Mouse (Mus musculus) erythroid progenitor cell, adult 5-6 weeks (primary cell): ENCODE measurements around the gene Cep290. TPM values are rescaled to one million over a fixed set of nuclear protein-coding genes. Genes with fewer than 3 reads are reported as not detected.

ENCODE experiments used
- ATAC-seq: replicated peaks from 2 replicates; pipeline ENCODE4 v1.8.0; 2016; ENCODE audit warnings: moderate number of reproducible peaks, mild to moderate bottlenecking, moderate TSS enrichment, inconsistent platforms; ENCODE audit not compliant: poor library complexity, low FRiP score, severe bottlenecking
- total RNA-seq, 2 experiments: library from RNA; stranded (forward) in 1 of 2; stranded (reverse) in 1 of 2; fragments of 150-400 nt in 1 of 2; fragments of 186-747, 209-891 nt in 1 of 2; gene quantifications; 2 replicates each; pipeline versions ENCODE4 v1.2.3 to v1.2.4; 2015 to 2017; ENCODE audit warnings: low replicate concordance in 2 of 2

Cep290 gene
- total RNA-seq (2015; ENCODE audit: low replicate concordance) (34.8 and 37.8 TPM in 2 replicates), total RNA-seq (2017; ENCODE audit: low replicate concordance) (37.3 and 60.8 TPM in 2 replicates)

GRCm38 (mm10) chr10:100487097-100487978 is at the start of gene Cep290, which contains the start of gene Tmtc3:
Gene Cep290, plus strand, starts transcription at chr10:100487558.
Gene Tmtc3, minus strand, starts transcription at chr10:100487350.
- ATAC-seq, result peak; percentile 93

- no peak for ATAC-seq
These were observed 38.0 kb upstream of the Cep290 start for GRCm38 (mm10) chr10:100449394-100449793.

- ATAC-seq, result no peak
These were observed 26.8 kb upstream of the Cep290 start for GRCm38 (mm10) chr10:100460515-100460914.

- ATAC-seq, result no peak
These were observed 12.3 kb upstream of the Cep290 start for GRCm38 (mm10) chr10:100475040-100475439.

GRCm38 (mm10) chr10:100479538-100479937 is 7.8 kb upstream of the Cep290 start:
- ATAC-seq, result no peak

- ATAC-seq, result peak; percentile 59
These were observed 659 bp upstream of the Cep290 start for GRCm38 (mm10) chr10:100486701-100487096.

GRCm38 (mm10) chr10:100491916-100492315 is 4.6 kb downstream of the Cep290 start:
- ATAC-seq, result no peak

- ATAC-seq, result peak; percentile 95
These were observed 11.0 kb downstream of the Cep290 start for GRCm38 (mm10) chr10:100498309-100498708.

GRCm38 (mm10) chr10:100508170-100508569 is 20.8 kb downstream of the Cep290 start:
- peak; percentile 46; the same call in 1 of the 2 replicates for ATAC-seq

GRCm38 (mm10) chr10:100521617-100522016 is 34.3 kb downstream of the Cep290 start:
- ATAC-seq, result no peak

- no peak for ATAC-seq
These were observed 35.0 kb downstream of the Cep290 start for GRCm38 (mm10) chr10:100522330-100522729.

- peak; percentile 96 for ATAC-seq
These were observed 37.4 kb downstream of the Cep290 start for GRCm38 (mm10) chr10:100524499-100525390.

GRCm38 (mm10) chr10:100556566-100557175 is 69.3 kb downstream of the Cep290 start:
- no peak for ATAC-seq

- 0 out of 2 replicates have a peak, but pooled peaks have one; percentile 67 for ATAC-seq
These were observed 73.0 kb downstream of the Cep290 start for GRCm38 (mm10) chr10:100560194-100560883.

GRCm38 (mm10) chr10:100564112-100564511 is 76.8 kb downstream of the Cep290 start:
- no peak for ATAC-seq

- peak; percentile 74 for ATAC-seq
These were observed 84.3 kb downstream of the Cep290 start for GRCm38 (mm10) chr10:100571707-100572106.

GRCm38 (mm10) chr10:100574505-100575149 is 87.3 kb downstream of the Cep290 start:
- peak; percentile 90 for ATAC-seq

GRCm38 (mm10) chr10:100575294-100575693 is 87.9 kb downstream of the Cep290 start:
- no peak; the same call in 1 of the 2 replicates for ATAC-seq

GRCm38 (mm10) chr10:100584178-100584577 is 96.8 kb downstream of the Cep290 start:
- no peak for ATAC-seq
